Mouse (Mus musculus) left cerebral cortex, adult 9 months (tissue): ENCODE measurements at regions not wholly inside any gene's neighbourhood (a gene's known extent, or its start where the extent isn't known, plus 50 kb on each side); places are given as distances from the start of the nearest gene placed in this dataset.

ENCODE experiments used
- DNase-seq, 2 experiments: peaks; one replicate each; pipeline ENCODE4 v3.0.0; 2022; ENCODE audit warnings: low spot score in 2 of 2

DNA sequence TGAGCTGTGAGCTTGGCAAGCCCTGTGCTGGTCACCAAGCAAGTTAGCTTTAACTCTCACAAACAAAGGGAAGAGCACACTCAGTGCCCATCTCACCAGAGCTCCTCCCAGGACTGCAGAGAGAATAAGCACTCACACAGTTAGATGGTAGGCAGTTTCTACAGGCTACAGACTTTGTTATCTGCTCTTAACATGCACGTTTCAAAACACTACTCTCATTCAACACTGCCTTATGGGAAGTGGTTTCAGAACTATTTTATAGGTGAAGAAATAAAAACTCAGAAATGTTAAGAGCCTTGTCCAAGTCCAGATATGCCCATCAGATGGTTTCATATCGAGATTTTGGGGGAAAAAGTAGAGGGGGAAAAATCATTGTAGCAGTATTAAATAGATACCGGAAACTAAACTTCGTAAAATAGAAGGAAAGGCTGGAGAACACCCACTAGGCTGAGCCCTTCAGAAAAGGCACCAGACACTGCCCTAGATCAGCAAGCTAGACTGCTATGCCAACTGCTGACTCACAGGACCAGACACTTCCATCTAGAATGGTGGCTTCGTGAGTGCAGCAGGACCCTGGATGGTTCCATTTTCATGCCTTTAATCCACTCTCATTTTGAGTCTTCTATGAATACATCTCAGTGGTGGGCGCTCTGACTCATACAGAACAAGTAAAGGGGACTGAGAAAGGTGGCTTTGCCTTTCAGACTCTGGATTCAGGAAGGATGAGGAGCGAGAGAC lies 51.3 kb upstream of the Serbp1 start:
- no peak for DNase-seq

DNA sequence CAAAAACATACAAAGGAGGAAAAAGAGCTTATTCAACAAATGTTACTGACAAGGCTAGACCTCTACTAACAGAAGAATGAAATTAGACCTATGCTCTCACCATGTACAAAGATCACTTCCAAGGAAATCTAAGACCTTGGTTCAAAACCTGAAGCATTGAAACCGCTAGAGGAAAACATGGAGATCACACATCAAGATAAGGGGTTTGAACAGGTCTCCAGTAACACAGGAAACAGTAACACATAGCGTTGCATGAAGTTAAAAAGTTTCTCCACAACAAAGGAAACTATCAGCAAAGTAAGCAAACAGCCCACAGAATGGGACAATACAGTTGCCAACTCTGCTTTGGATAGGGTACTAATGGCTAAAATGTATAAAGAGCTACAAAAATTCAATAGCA lies 53.3 kb upstream of the Serbp1 start:
- no peak for DNase-seq

DNA sequence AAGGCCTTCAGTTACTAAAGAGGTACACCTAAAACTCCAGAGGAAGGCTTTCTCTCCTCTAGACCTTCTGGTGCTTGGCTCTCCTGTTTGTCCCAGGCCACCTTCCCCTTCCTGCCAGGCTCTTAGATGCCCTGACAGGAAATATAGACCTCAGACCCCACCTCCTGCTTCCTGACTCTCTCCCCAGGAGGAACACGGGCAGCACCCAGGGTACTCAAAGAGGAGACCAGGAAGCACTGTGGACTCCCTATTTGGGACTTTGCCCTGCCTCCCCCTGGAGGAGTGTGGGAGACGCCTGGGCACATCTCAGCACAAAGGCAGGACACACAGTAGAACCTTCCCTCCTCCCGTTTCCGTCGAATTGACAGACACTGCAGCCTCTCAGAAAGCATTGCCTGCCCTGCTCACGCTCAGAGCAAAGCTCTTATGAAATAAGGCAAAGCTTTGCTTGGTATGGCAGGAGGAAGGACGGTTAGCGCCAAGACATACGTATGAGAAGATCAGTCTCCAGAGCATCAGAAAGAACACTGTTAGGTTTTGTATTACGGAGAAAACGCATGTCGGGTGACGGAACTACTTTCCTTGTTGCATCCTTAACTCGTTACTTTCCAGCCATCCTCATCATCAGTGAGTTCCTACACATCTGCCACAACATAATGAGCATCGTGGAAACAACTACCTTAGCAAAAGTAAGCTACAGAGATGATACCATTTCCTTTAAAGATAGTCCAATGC lies 54.3 kb upstream of the Serbp1 start:
- DNase-seq = no peak

DNA sequence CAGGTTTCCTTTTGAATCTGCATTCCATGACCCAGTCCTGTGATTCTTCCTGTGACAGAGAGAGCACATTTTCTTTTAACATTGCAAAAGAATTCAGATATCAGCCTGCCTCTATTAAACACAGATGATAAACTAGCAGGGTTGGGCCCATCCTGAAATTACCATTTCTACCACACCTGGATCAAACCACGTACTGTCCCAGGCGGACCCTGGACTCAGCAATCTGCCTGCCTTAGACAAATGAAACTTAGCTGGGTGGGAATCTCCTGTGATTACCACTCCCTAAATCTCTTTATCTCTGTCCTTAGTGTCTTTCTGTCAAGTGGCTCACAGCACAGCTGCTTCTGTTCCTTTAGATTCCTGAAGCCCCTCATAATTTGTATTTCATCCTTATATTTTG lies 55.5 kb upstream of the Serbp1 start:
- DNase-seq = no peak

DNA sequence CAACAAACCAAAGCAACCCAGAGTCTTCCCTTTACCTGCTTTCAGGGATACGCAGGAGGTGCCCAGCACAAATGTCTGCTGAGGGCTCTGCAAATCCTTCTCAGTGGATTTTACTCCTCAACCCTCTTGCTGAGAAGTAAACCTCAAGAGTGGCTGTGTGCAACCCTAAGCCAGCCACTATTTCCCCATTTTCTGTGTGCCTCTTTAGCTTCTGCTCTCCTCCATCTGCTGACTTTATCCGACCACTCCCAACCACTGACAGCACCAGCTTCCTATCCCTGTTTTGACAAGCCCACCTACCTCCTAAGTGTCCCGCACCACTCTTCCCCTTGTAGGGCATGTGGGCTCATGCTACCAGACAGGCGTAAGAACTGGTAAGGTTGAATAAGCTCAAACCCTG lies 56.5 kb upstream of the Serbp1 start:
- DNase-seq = no peak

DNA sequence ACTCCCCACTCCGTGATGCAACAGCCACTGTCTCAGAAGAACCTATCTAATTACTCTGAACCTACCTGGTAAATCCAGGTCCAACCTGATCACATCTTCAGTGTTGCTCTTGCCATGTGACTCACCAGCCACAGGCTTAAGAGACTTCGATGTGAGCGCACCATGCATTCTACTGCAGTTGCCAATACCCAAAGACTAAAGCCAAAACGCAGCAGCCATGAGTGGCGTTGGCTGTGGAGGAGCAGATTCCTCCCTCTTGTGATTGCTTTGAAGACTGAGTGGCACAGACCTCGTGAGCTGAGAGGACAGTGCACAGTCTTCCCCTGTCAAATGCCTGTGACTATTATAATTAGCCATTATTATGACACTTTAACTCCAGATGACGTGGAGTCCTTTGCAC lies 58.6 kb upstream of the Serbp1 start:
- no peak for DNase-seq

DNA sequence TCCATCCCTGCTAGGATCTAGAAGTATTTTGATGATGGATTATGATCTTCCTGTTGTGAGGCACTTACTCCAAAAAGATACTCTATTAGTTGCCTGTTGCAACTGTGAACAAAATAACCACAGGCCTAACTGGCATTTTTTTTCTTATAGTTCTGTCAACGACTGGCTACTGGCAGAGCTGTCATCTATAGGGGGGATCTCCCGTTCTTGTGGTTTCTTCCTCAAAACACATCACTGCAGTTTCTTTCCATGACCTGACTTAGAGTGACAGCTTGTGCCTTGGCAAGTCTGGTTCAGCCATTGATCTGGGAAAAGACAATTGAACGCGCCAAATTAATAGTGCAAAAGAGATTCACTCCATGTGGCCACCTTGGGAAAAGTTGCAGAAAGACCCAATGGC lies 59.4 kb upstream of the Serbp1 start:
- DNase-seq = no peak

DNA sequence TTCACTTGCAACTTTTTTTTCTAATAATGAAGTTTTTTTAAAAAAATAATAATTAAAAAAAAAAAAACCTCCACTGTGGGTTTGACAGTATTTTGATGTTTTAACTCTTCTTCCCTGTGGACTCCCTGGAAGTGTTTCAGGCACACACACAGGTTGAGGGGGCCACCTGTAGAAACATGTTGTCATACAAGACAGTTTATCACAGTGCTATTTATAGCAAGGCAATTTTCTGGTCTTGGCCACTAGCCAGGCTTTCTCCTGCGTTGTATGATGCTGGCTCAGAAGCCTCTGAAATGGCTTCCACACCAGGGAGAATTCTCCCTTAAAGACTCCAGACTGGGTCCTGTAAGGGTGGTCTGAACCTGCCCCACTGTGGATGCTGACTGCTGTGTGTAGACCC lies 59.9 kb upstream of the Serbp1 start:
- no peak for DNase-seq

DNA sequence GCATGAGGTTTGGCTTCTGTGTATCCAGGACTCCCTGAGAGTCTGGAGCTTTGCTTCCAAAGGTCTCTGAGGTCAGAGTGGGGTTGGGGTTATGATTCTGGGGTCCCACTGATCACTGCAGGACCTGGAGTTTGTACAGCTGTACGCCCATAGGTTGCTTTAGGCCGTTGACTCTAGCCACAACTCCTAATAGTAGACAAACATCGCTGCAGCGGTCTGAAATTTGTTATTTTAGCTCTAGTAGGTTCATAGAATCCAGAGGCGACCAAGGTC lies 67.4 kb upstream of the Serbp1 start:
- DNase-seq = no peak

DNA sequence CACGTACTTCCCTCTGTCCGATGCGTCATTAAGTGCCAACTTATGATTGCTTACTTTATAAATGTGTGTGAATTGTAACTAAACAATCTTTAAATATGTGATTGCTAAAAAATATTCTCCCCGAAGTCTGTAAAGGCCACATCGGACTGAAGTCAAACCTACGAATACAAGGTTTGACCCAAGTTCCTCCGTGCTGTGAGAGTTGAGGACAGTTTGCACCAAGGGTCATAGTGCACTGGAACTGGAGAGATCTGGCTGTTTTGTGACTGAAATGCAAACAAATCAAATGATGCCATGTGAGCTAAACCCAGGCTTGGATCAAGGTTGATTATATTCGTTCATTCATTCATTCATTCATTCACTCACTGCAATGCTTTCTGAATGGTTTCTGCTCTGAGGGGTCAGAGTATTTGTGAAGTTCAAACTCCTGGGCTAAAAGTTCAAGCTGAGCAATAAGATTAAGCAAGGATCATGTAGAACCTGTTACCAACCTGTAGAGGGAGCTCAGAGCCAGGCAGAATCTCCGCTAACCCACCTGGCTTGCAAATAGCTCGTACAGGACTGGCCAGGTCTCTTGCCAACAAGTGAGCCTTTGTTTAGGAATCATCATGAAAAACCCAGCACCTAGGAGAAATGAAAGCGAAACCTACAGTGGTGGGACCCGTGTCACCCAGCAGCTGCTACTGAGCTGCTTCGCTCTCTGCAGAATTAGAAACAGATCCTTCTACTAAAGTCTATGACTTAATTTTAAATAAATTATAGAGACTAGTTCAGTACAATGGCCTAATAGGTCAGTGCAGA lies 67.9 kb upstream of the Serbp1 start:
- DNase-seq = peak in 1 of 2 experiments; percentile 43

DNA sequence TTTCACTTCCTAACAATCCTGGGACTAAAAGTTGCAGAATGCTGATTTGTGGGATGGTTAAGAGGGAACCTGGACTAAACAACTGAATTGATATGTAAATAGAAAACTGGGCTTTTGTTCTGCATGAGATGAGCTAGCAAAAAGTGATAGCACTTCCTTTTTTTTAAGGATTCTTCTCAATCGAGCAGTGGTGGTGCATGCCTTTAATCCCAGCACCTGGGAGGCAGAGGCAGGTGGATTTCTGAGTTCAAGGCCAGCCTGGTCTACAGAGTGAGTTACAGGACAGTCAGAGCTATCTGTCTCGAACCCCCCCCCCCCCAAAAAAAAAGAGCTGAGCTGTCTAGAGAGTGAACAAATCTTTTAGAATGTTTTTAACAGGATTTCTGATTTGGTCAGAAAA lies 69.2 kb upstream of the Serbp1 start:
- DNase-seq = no peak

DNA sequence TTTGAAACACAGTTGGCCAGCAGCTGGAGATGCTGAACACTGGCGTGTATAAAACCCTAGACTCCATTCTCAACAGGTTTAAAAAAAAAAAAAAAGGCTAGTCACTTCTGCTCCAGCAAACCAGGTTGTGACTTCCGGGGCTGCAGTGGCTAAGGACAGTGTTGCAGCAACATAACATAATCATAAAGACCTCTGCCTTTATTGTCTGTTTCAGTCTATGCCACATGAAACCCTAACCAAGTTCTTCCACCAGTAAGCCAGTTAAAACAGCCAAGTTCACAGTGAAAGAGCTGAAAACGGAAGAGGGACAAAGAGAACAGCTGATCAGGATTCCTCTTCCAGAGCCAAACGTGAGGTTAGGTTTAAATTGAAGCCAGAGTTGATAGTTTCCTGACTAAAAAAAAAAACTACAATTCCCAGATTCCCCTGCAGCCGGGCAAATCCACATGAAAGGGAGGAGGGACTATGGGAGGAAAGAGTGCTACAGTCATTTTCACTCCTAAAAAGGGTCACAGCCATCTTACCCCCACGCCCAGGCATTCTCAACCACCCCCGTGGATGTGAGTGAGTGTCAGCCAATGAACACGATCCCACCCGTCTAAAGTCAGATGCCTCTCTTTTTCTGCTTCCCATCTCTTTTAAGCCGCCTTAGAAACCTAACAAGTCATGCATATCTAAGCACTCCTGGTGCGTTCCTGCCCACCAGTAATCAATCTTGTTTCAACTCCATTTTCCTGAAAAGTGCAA lies 69.8 kb upstream of the Serbp1 start:
- peak; percentile 13 to 44 for DNase-seq

DNA sequence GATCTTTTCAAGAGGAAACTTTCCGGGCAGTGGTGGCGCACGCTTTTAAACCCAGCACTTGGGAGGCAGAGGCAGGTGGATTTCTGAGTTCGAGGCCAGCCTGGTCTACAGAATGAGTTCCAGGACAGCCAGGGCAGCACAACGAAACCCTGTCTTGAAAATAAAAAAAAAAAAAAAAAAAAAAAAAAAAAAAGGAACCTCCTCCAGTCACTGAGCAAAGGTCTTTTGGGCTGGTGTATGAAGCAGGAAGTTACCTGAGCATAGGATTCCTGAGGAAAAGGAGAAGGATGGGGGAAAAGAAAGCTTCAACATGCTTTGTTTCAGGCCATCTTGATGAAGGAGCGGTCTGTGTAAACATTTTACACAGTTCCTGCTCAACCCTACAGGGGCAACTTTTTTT lies 72.9 kb upstream of the Serbp1 start:
- DNase-seq = no peak

DNA sequence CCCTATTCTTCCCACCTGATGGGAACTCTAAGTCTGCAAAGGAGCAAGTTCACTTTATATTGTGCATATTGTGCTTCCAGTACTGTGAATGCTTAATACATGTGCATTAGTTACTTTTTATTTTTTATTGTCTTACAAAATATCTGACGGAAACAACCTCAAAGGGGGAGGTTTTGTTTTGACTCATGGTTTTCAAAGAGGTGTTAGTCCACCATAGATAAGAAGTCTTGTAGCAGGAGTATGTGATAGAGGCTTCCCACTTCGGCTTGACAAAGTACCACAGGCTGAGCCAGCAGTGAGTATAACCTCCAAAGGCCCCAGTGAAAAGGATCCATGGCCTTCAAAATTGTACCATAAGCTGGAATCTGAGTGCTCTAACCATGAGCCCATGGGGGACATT lies 74.0 kb upstream of the Serbp1 start:
- DNase-seq = no peak

DNA sequence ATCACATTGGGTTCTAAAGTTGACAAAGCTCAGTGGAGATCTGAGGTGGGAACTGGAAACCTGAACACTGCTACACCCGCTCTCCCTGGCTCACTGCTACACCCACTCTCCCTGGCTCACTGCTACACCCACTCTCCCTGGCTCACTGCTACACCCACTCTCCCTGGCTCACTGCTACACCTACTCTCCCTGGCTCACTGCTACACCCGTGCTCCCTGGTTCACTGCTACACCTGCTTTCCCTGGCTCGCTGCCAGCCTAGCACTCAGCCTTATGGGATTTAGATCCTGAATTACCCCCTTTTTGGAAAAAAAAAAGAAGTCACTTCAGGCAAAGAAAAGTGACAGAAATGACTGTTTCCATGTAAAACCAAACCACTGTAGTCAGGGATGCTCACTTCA lies 75.2 kb upstream of the Serbp1 start:
- no peak for DNase-seq

DNA sequence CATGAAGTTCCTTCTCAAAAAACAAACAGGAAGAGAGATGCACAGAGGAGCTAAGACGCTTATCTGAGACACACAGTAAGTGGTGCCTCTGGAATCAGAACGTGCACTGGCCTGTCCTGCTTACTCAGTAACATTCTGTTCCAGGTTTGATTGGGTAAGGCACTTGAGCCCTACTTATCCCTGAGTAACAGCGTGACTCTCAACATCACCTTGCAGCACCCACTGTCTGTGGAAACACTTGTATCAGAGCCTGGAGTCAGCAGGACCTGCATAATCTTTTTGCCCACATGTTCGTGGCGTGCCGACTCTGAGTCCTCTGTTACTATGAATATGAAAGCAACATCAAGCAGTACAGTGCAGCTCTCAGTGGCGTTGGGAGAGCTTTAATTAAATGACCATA lies 76.4 kb upstream of the Serbp1 start:
- no peak for DNase-seq

DNA sequence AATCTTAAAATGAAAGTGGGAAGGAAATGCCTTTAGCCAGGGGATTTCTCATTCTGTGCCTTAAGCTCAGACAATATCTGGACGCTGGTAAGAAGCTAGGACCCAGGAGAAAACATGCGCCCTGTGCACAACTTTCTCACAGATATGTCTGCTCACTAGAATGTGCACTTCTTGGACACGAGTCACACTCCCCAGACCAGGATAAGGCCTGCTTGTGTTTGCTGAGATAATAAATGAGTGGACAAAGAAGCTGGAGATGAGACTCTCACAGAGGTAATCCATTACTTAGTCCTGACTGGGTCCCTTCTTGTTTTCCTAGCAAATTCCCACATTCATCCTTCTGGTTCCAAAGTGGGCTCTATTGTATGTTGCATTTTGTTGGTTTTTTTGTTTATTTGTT lies 77.4 kb upstream of the Serbp1 start:
- DNase-seq = no peak

DNA sequence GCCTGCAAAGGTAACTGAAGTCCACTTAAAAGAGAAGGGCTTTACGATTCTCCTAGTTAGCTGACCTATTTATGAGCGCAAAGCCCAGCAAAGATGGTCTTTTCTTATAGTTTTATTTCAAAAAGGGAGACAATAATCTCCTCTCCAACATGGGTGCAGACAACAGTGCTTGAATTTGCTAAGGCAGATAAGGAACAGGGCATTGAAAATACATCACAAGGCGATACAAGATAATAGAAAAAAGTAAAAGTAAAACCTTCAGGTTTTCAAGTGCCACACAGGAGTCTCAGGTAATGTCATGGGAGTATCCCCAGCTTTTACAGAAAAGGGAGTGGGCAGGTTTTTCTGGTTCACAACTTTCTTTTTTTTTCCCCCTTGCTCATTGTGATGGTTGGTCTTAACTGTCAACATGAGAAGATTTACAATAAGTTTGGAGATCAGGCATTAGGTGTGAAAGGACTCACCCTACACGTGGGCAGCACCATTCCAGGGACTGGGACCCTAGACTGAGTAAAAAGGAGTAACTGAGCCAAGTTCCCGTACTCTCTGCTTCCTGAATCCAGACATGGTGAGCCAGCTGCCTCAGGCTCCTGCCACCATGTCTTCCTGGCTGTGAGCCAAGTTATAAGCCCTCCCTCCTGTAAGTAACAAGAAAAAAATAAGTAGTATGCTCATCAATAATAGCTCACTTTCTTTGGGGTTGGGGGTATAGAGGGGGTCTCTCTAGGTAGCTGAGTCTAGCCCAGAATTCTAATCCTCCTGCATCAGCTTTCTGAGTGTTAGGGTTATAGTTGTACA lies 78.1 kb upstream of the Serbp1 start:
- DNase-seq = no peak

DNA sequence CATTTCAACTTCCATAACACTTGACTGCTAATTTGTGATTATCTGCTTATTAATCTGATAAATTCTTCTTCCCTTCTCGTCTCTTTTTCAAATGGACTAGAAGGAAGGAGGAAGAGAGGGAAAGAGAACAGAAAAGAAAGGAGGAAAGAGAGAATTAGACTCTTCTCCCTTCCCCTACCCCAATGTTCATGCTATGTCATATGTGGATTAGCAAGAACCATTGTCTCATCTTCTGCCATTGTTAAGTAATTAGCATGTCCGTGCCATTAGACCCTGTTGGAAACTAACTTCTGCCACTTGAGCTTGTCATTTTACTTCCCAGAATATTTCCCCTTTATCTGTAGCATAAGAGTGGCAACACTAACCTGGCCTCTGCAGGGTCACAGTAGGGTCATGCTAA lies 78.8 kb upstream of the Serbp1 start:
- no peak for DNase-seq

DNA sequence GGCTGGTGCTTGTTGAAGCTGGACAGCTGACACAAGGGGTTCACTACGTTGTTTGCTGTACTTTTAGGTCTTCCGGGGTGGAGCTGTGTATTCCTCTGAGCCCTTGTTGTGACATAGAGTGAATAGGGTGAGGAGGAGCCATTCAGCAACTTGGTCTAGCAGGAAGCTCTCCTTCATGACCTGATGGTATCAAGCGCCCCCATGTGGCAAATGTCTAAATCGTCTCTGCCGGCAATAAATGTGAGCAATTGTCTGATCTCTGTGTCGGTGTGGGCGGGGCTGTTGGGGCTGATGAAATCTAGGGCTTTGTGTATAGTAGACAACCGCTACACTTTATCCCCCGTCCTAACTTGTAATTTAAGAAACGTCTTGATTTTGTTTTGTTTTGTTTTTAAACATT lies 79.2 kb upstream of the Serbp1 start:
- peak; percentile 32 to 91 for DNase-seq

DNA sequence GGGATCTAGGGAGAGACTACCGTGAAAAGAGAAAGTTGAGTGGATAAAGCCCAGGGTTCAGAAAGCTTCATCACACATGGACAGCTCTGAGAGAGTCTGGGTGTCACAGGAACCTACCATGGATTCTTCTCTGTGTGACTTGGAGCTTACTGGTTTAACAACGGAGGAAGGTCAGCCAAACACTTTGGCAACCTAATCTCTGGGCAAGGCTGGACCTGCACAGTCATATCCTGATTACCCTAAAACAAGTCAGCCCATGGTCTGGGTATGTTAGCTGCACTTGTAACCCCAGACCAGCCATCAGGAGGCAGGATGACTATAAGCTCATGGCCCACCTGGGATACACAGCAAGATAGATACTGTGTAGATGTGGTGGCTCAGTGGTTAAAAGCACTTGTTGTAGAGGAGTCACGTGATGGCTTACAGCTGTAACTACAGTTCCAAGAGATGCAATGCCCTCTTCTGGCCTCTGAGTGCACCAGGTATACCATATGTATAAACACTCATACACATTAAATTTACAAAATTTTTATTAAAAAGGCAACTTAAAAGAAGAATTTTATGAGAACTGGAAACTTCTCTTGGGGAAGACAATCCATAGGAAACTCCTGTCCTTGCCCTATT lies 85.0 kb upstream of the Serbp1 start:
- DNase-seq = no peak
